Mouse (Mus musculus): ENCODE results near the gene Cyth1. TPM values are rescaled to one million over a fixed set of nuclear protein-coding genes. Genes with fewer than 3 reads are reported as not detected.

Gene Cyth1
- polyA plus RNA-seq, 1 experiment from 2014 or later, result 12.4 TPM

DNA sequence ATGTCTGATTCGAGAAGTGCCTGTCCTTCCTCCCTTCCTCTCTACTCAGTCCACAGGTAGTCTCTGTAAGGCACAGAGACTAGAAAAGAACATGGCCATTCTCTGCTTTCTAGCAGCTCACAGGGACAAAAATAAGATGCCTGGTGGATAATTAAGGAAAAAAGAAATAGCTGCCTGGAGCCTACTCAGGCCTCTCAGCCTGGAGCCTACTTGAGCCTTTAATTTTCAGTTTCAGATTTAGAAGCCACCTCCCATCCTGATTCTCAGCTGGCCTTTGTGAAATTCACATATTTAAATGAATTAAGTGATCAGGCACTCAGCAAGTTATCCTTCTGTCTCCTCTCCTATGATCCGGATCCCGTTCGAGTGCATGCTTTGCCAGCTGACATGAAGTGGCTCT is 66.0 kb downstream of the Cyth1 start:
- Histone ChIP-seq H3K27ac (ENCODE audit: low read depth, low read length) (no peak overlapping the region), H3K4me1 (ENCODE audit: control insufficient read depth, insufficient read depth, low read length) (no peaks in the 10 kb centered on the region), H3K9me3 (ENCODE audit: control insufficient read depth, low read length) (no peaks in the 10 kb centered on the region), H3K36me3 (ENCODE audit: control insufficient read depth, insufficient read depth, low read length) (peaks cover 66% of the 10 kb centered on the region), H3K27me3 (ENCODE audit: control insufficient read depth, insufficient read depth, low read length) (no peaks in the 10 kb centered on the region), H3K9ac (ENCODE audit: low read depth, low read length) (no peak overlapping the region), H3K4me2 (replicated peaks; ENCODE audit: low read depth, low read length) (no peak overlapping the region), H3K4me3 (ENCODE audit: low read length) (no peak overlapping the region)
- ATAC-seq (ENCODE audit: low FRiP score, low TSS enrichment), result no peak
- 89% methylated on average over 4 of the region's 4 CpGs for WGBS

DNA sequence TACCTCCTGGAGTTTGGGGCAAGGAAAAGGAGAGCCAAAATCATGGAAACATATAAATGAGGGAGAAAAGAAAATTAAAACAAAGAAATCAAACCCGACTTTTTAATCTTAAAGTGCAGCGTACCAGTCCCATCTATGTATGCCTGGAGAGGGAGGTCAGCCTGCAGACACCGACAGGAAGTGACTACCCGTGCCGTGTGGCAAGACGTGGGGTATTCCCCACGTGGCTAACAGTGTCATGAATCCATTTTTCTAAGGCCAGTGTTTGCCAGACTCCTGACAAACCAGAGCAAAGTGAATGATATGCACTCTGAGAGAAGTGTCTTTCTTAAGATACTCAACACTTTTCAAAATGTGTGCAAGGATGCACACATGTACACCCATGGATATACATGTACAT is 68.2 kb downstream of the Cyth1 start:
- Histone ChIP-seq H3K9me3 (ENCODE audit: control insufficient read depth, low read length) (no peaks in the 10 kb centered on the region), H3K27ac (ENCODE audit: low read depth, low read length) (no peak overlapping the region), H3K4me1 (ENCODE audit: control insufficient read depth, insufficient read depth, low read length) (no peaks in the 10 kb centered on the region), H3K9ac (ENCODE audit: low read depth, low read length) (no peak overlapping the region), H3K4me3 (ENCODE audit: low read length) (no peak overlapping the region), H3K4me2 (replicated peaks; ENCODE audit: low read depth, low read length) (no peak overlapping the region), H3K36me3 (ENCODE audit: control insufficient read depth, insufficient read depth, low read length) (peaks cover 72% of the 10 kb centered on the region), H3K27me3 (ENCODE audit: control insufficient read depth, insufficient read depth, low read length) (no peaks in the 10 kb centered on the region)
- ATAC-seq (ENCODE audit: low FRiP score, low TSS enrichment), result no peak
- WGBS, result 85% methylated on average over 7 of the region's 7 CpGs

DNA sequence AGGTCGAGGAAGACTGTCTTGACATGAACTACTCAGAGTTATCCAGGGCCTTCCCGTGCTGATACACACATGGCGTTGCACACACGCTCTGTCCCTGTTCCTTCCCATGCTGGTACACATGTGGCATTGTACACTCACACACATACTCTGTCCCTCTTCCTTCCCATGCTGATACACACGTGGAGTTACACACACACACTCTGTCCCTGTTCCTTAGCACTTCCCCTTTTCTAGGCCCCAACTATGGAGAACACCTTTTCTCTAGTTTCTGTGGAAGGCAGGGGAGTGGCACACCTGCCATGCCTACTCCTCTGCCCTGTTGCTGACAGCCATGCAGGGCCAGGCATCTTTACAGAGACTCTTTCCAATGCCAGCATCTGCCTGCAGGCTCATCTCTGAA is 70.2 kb downstream of the Cyth1 start:
- H3K27ac ChIP-seq (ENCODE audit: low read depth, low read length), result no peak overlapping the region
- H3K4me2 ChIP-seq (replicated peaks; ENCODE audit: low read depth, low read length), result no peak overlapping the region
- WGBS, result 91% methylated on average over 5 of the region's 5 CpGs
- H3K4me3 ChIP-seq (ENCODE audit: low read length), result no peak overlapping the region
- no peak for ATAC-seq (ENCODE audit: low FRiP score, low TSS enrichment)
- no peak overlapping the region for H3K9ac ChIP-seq (ENCODE audit: low read depth, low read length)
- H3K27me3 ChIP-seq (ENCODE audit: control insufficient read depth, insufficient read depth, low read length), result no peaks in the 10 kb centered on the region
- H3K4me1 ChIP-seq (ENCODE audit: control insufficient read depth, insufficient read depth, low read length), result no peaks in the 10 kb centered on the region
- H3K36me3 ChIP-seq (ENCODE audit: control insufficient read depth, insufficient read depth, low read length), result peaks cover 62% of the 10 kb centered on the region
- H3K9me3 ChIP-seq (ENCODE audit: control insufficient read depth, low read length), result no peaks in the 10 kb centered on the region

DNA sequence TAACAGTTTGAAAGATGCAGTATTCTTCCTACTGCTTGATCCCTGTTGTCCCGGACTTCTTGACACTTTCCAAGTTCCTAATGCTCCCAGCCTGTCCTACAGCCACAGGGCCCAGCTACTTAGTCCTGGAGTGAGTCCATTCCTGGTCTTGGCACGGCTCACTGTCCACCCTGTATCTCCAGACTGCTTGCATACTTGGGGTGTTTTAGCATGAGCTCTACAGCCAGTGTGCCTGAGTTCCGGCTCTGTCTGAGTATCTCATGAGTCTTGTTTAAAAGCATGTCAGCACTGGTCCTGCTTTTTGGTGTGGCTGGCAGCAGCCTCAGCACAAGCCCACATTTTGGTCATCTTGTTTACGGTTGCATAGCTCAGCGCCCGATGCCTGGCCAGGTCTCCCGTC is 73.6 kb downstream of the Cyth1 start:
- no peaks in the 10 kb centered on the region for H3K4me1 ChIP-seq (ENCODE audit: control insufficient read depth, insufficient read depth, low read length)
- no peak overlapping the region for H3K4me3 ChIP-seq (ENCODE audit: low read length)
- no peak for ATAC-seq (ENCODE audit: low FRiP score, low TSS enrichment)
- WGBS, result 93% methylated on average over 7 of the region's 7 CpGs
- H3K27me3 ChIP-seq (ENCODE audit: control insufficient read depth, insufficient read depth, low read length), result no peaks in the 10 kb centered on the region
- no peak overlapping the region for H3K27ac ChIP-seq (ENCODE audit: low read depth, low read length)
- H3K36me3 ChIP-seq (ENCODE audit: control insufficient read depth, insufficient read depth, low read length), result peaks cover 44% of the 10 kb centered on the region; the same call in 1 of the 2 replicates
- H3K9ac ChIP-seq (ENCODE audit: low read depth, low read length), result no peak overlapping the region
- no peaks in the 10 kb centered on the region for H3K9me3 ChIP-seq (ENCODE audit: control insufficient read depth, low read length)
- H3K4me2 ChIP-seq (replicated peaks; ENCODE audit: low read depth, low read length), result no peak overlapping the region

DNA sequence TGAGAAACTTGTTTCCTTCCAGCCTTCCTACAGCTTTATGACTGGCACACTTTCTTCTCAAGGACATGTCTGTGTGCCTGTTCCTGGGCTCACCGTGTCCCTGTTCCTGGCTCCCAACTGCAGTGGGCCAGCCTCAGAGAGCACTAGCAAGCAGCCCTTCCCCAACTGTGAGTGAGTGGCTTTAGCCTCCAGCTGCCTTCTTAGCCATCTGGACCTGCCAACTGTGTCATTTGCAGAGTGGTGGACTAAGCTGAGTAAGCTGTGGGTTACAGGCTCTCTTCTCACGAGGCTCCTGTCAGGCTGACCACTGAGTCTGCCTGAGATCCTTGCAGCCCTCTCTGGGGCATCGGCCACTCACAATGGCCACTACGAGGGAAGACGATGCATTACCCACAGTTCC is 75.6 kb downstream of the Cyth1 start:
- no peak for ATAC-seq (ENCODE audit: low FRiP score, low TSS enrichment)
- Histone ChIP-seq H3K36me3 (ENCODE audit: control insufficient read depth, insufficient read depth, low read length) (peaks cover 47% of the 10 kb centered on the region), H3K4me1 (ENCODE audit: control insufficient read depth, insufficient read depth, low read length) (no peaks in the 10 kb centered on the region), H3K9me3 (ENCODE audit: control insufficient read depth, low read length) (no peaks in the 10 kb centered on the region), H3K27ac (ENCODE audit: low read depth, low read length) (no peak overlapping the region), H3K9ac (ENCODE audit: low read depth, low read length) (no peak overlapping the region), H3K4me2 (replicated peaks; ENCODE audit: low read depth, low read length) (no peak overlapping the region), H3K4me3 (ENCODE audit: low read length) (no peak overlapping the region), H3K27me3 (ENCODE audit: control insufficient read depth, insufficient read depth, low read length) (no peaks in the 10 kb centered on the region)
- 78% methylated on average over 5 of the region's 5 CpGs for WGBS

DNA sequence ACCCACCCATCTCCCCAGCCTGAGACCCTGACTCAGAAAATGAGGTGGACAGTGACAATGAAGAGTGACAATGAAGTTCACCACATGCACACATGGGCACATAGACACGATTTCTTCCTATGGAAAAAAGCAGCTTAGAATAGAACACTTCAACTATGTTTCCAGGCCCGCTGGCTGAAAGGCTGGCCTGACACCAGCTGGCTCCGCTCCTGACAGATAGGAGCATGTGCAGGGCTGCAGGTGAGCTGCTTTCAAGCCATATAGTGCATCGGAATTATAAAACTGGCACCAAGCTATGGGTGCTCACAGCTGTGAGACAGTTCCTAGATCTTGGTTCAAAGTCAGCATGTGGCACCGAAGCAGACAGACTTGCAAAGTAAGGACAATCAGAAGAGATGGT is 78.1 kb downstream of the Cyth1 start:
- H3K27me3 ChIP-seq (ENCODE audit: control insufficient read depth, insufficient read depth, low read length), result no peaks in the 10 kb centered on the region
- H3K9ac ChIP-seq (ENCODE audit: low read depth, low read length), result no peak overlapping the region
- H3K36me3 ChIP-seq (ENCODE audit: control insufficient read depth, insufficient read depth, low read length), result peaks cover 54% of the 10 kb centered on the region
- no peak overlapping the region for H3K4me2 ChIP-seq (replicated peaks; ENCODE audit: low read depth, low read length)
- H3K4me3 ChIP-seq (ENCODE audit: low read length), result no peak overlapping the region
- ATAC-seq (ENCODE audit: low FRiP score, low TSS enrichment), result no peak
- H3K9me3 ChIP-seq (ENCODE audit: control insufficient read depth, low read length), result no peaks in the 10 kb centered on the region
- 91% methylated on average over 5 of the region's 5 CpGs for WGBS
- no peaks in the 10 kb centered on the region for H3K4me1 ChIP-seq (ENCODE audit: control insufficient read depth, insufficient read depth, low read length)
- H3K27ac ChIP-seq (ENCODE audit: low read depth, low read length), result no peak overlapping the region

DNA sequence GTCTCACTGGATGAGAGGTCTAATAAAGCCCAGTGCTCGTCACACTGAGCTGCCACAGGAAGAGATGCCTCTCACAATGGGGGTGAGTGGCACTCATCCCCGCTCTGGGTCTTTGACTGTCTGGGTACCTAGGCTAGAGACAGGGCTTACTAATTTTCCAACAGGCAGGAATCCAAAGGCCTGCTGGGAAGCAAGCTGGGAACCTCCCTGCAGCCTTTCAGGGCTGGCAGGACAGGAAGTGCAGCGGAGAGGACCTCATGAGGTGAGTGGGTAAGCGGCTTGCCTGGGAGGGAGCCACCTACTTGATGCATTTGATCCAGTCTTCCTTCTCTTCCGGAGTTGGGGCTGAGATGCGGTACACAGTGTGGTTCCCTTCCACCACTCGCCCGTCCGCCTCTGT is 79.7 kb downstream of the Cyth1 start:
- Histone ChIP-seq H3K27ac (ENCODE audit: low read depth, low read length) (no peak overlapping the region), H3K4me2 (replicated peaks; ENCODE audit: low read depth, low read length) (no peak overlapping the region), H3K9ac (ENCODE audit: low read depth, low read length) (no peak overlapping the region), H3K4me1 (ENCODE audit: control insufficient read depth, insufficient read depth, low read length) (no peaks in the 10 kb centered on the region), H3K36me3 (ENCODE audit: control insufficient read depth, insufficient read depth, low read length) (peaks cover 56% of the 10 kb centered on the region), H3K27me3 (ENCODE audit: control insufficient read depth, insufficient read depth, low read length) (no peaks in the 10 kb centered on the region), H3K9me3 (ENCODE audit: control insufficient read depth, low read length) (no peaks in the 10 kb centered on the region), H3K4me3 (ENCODE audit: low read length) (no peak overlapping the region)
- WGBS, result 62% methylated on average over 9 of the region's 9 CpGs
- ATAC-seq (ENCODE audit: low FRiP score, low TSS enrichment), result no peak

DNA sequence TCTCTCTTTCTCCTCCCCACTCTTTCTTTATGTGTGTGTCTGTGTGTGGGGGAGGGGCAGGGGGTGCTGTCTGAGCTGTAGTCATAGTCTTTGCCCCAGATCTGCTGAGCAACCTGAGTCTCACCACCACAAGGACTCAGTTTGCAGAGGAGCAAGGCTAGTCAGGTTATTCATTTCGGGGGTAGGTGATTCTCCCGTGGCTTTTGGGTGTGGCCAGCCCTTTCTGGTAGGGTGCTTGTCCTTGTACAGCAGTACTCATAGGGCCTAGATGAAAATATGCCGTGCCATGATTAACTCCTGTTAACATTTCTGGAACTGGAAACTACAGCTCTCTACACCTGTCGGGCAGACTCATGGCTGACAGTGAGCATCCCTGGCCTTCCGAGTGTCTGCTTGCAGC is 81.8 kb downstream of the Cyth1 start:
- Histone ChIP-seq H3K27me3 (ENCODE audit: control insufficient read depth, insufficient read depth, low read length) (no peaks in the 10 kb centered on the region), H3K9me3 (ENCODE audit: control insufficient read depth, low read length) (no peaks in the 10 kb centered on the region), H3K9ac (ENCODE audit: low read depth, low read length) (no peak overlapping the region), H3K27ac (ENCODE audit: low read depth, low read length) (no peak overlapping the region), H3K4me3 (ENCODE audit: low read length) (no peak overlapping the region), H3K4me1 (ENCODE audit: control insufficient read depth, insufficient read depth, low read length) (peaks cover 10% of the 10 kb centered on the region), H3K4me2 (replicated peaks; ENCODE audit: low read depth, low read length) (no peak overlapping the region), H3K36me3 (ENCODE audit: control insufficient read depth, insufficient read depth, low read length) (peaks cover 53% of the 10 kb centered on the region)
- whole genome bisulfite sequencing, result 84% methylated on average over 5 of the region's 5 CpGs
- ATAC-seq (ENCODE audit: low FRiP score, low TSS enrichment), result no peak

DNA sequence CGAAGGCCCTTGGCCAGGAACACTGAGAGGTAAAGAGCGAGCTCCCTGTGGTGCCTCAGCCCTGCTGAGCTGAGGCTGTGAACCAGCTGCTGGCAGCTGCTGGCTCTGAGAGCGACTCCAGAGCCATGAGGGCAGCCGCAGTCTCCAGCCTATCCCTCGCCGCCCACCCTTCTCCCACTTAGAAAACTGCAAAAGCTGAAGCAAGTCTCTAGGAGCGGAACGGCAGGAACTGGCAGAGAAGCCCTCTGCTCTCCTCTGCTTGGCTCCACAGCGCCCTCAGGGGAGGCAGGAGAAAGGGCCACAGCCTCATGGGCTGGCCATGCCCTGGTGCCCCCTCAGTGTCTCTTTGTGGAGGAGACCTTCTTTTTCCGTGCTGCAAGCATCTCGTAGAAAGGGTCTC is 82.7 kb downstream of the Cyth1 start:
- H3K36me3 ChIP-seq (ENCODE audit: control insufficient read depth, insufficient read depth, low read length), result peaks cover 51% of the 10 kb centered on the region
- H3K9me3 ChIP-seq (ENCODE audit: control insufficient read depth, low read length), result no peaks in the 10 kb centered on the region
- H3K4me1 ChIP-seq (ENCODE audit: control insufficient read depth, insufficient read depth, low read length), result peaks cover 18% of the 10 kb centered on the region
- no peak for ATAC-seq (ENCODE audit: low FRiP score, low TSS enrichment)
- no peaks in the 10 kb centered on the region for H3K27me3 ChIP-seq (ENCODE audit: control insufficient read depth, insufficient read depth, low read length)
- no peak overlapping the region for H3K4me2 ChIP-seq (replicated peaks; ENCODE audit: low read depth, low read length)
- 51% methylated on average over 11 of the region's 11 CpGs for WGBS
- H3K9ac ChIP-seq (ENCODE audit: low read depth, low read length), result no peak overlapping the region
- peak overlapping the region; percentile 47; the same call in 1 of the 2 replicates for H3K27ac ChIP-seq (ENCODE audit: low read depth, low read length)
- H3K4me3 ChIP-seq (ENCODE audit: low read length), result no peak overlapping the region

DNA sequence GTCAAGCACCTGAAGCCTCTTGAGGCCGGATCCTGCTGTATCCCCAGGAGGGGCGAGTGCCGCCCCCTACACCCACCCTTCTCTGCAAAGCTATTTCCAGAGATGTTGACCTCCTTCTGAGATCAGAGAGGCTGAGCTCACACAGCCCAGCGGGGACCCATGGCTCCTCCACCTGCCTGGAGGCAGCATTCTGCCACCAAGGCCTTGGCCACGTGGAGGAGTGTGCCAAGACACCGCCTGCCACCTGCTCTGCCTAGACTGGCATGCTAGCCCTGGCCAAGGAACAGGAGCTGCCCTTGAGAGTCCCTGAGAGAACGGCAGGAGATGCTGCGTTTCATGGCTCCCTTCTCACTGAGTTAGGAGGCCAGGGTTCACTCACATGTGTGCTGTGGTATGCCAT is 83.8 kb downstream of the Cyth1 start:
- no peak for ATAC-seq (ENCODE audit: low FRiP score, low TSS enrichment)
- Histone ChIP-seq H3K27ac (ENCODE audit: low read depth, low read length) (no peak overlapping the region), H3K36me3 (ENCODE audit: control insufficient read depth, insufficient read depth, low read length) (peaks cover 40% of the 10 kb centered on the region), H3K27me3 (ENCODE audit: control insufficient read depth, insufficient read depth, low read length) (no peaks in the 10 kb centered on the region), H3K9ac (ENCODE audit: low read depth, low read length) (no peak overlapping the region; the same call in 1 of the 2 replicates), H3K4me2 (replicated peaks; ENCODE audit: low read depth, low read length) (no peak overlapping the region), H3K4me1 (ENCODE audit: control insufficient read depth, insufficient read depth, low read length) (peaks cover 18% of the 10 kb centered on the region), H3K9me3 (ENCODE audit: control insufficient read depth, low read length) (no peaks in the 10 kb centered on the region), H3K4me3 (ENCODE audit: low read length) (no peak overlapping the region)
- 82% methylated on average over 8 of the region's 8 CpGs for WGBS
